Mouse (Mus musculus) liver, adult 2 months (tissue): ENCODE data around the gene 9930022D16Rik.

Experiments used
- CTCF ChIP-seq: fragments of 200-500 bp; IDR thresholded peaks from 2 replicates; pipeline ENCODE4 v1.5.1; 2011; ENCODE audit warnings: low read depth, low read length, control low read depth
- POLR2A ChIP-seq: fragments of 200-500 bp; IDR thresholded peaks from 2 replicates; pipeline ENCODE4 v1.6.1; 2011; ENCODE audit warnings: low read length, control low read depth; ENCODE audit not compliant: insufficient read depth; ENCODE audit errors: extremely low read depth

DNA sequence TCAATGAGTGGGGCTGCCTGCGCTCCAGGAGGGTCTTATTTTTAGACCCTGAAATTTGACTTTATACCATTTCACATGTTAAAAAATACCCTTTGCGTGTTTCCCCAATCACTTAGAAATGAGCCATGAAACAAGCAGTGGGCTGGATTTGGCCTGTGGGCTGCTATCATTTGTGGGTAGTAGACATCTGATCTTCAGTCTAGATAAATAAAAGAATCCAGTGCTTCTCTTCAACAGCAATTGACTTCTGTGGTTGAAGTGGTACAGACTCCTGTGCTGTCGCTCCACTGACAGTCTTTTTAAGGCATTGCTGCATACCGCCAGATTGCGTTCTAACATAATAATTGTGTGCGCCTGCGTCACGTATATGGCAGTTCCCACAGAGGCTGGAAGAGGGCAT is 28.4 kb upstream of the 9930022D16Rik start:
- TF ChIP-seq CTCF (no peak), POLR2A (no peak)
